Mouse (Mus musculus): ENCODE measurements around the gene Fancm.

DNA sequence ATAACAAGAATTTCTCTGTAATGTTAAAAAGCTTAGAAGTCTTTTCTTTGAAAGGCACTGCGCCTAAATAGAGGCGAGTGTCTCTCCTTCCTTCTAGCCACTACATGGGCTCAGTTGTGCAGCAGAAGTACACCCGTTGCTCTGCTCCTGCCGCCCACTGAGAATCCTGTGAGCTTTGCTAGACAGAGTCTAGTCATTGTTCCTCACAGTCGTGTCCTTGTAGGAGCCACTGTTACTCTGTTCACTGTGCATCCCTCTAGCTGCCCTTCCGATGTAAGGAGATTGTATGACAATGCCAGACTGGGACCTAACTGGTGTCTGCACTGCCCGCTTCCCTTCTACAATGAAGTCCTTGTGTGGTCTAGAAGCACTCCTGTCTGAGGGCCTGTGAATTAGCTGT is 43.6 kb downstream of the Fancm start:
- TF ChIP-seq MAX (IDR thresholded peaks at IDR 0.05; ENCODE audit: low read depth) (no peak), POLR2A (IDR thresholded peaks at IDR 0.05; ENCODE audit: insufficient read length, low read depth) (no peak), CEBPB (IDR thresholded peaks at IDR 0.05; ENCODE audit: insufficient read depth, poor library complexity, severe bottlenecking) (no peak), TCF3 (IDR thresholded peaks at IDR 0.05; ENCODE audit: insufficient read length, low read depth) (no peak), MYOG (IDR thresholded peaks at IDR 0.05; ENCODE audit: control insufficient read depth in 1 of 3, insufficient read depth in 1 of 3, insufficient read length in 2 of 3, low read depth in 2 of 3) (no peak), REST (IDR thresholded peaks at IDR 0.05; ENCODE audit: insufficient read depth, insufficient read length) (no peak)

All from myocyte (in vitro differentiated cells).